Mouse (Mus musculus) skeletal muscle tissue, postnatal 0 days (tissue): Measurements from ENCODE around the gene Gm3239. TPM values are rescaled to one million over a fixed set of nuclear protein-coding genes. Genes with fewer than 3 reads are reported as not detected.

Experiments
- polyA plus RNA-seq: library from polyadenylated mRNA; unstranded; fragments of >200 nt; fragmentation: Nextera tagmentation; extraction: Ambion mirVana; gene quantifications from 2 replicates; pipeline ENCODE4 v1.2.1, GENCODE M21; 2015

Gene Gm3239
- polyA plus RNA-seq = not detected in 2 replicates

DNA sequence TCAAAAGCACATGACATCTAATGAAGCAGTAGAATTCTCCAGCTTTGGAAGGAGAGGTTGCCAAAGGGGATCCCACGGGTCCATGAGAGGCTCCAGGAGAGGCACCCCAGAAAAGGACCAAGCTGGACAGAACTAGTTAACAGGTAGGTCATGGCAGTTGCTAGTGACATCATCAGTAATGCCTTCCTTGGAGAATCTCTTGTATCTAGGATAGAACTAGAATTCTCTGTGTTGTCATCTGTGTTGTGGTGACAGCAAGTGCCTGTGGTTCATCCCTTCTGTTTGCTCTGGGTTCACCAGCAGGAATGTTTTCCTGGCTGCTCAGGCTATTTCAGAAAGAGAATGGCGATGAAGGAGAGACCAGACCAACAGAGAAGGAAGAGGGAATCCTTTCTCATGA lies at the start of gene Gm3239:
TSS of gene Gm3239 (plus strand) at position 301 of the 400 bp plus-strand sequence.

DNA sequence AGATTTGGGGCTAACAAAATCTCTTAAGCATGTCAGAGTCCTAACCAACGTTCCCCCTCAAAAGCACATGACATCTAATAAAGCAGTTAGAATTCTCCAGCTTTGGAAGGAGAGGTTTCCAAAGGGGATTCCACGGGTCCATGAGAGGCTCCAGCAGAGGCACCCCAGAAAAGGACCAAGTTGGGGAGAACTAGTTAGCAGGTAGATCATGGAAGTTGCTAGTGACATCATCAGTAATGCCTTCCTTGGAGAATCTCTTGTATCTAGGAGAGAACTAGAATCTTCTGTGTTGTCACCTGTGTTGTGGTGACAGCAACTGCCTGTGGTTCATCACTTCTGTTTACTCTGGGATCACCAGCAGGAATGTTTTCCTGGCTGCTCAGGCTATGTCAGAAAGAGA lies 31.9 kb upstream of the Gm3239 start, which contains the start of gene Gm8159:
TSS of gene Gm8159 (plus strand) at position 301 of the 400 bp plus-strand sequence.

DNA sequence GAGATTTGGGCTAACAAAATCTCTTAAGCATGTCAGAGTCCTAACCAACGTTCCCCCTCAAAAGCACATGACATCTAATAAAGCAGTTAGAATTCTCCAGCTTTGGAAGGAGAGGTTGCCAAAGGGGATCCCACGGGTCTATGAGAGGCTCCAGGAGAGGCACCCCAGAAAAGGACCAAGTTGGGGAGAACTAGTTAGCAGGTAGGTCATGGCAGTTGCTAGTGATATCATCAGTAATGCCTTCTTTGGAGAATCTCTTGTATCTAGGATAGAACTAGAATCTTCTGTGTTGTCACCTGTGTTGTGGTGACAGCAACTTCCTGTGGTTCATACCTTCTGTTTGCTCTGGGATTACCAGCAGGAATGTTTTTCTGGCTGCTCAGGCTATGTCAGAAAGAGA lies 44.9 kb downstream of the Gm3239 start, which contains the start of gene Gm7876:
TSS of gene Gm7876 (plus strand) at position 301 of the 400 bp plus-strand sequence.

Other genes starting within 250 kb of the Gm3239 start
- gene Gm3164, start 248.7 kb upstream of the Gm3239 start, polyA plus RNA-seq = not detected in 2 replicates
- not detected in 2 replicates for gene Gm3173, start 233.2 kb upstream of the Gm3239 start, polyA plus RNA-seq
- gene Gm3182, start 182.4 kb upstream of the Gm3239 start, polyA plus RNA-seq = not detected in 2 replicates
- gene Gm3047, start 108.8 kb upstream of the Gm3239 start, polyA plus RNA-seq = not detected in 2 replicates
- not detected in 2 replicates for gene Gm8159, start 31.8 kb upstream of the Gm3239 start, polyA plus RNA-seq
- gene Gm7876, start 45.0 kb downstream of the Gm3239 start, polyA plus RNA-seq = not detected in 2 replicates
- gene Gm3252, start 62.6 kb downstream of the Gm3239 start, polyA plus RNA-seq = 0.27 and 0.50 TPM in 2 replicates
- gene Gm9602, start 112.1 kb downstream of the Gm3239 start, polyA plus RNA-seq = not detected in 2 replicates
- not detected in 2 replicates for gene Gm3269, start 173.9 kb downstream of the Gm3239 start, polyA plus RNA-seq
- gene Gm3264, start 191.4 kb downstream of the Gm3239 start, polyA plus RNA-seq = 0.76 and 1.0 TPM in 2 replicates
- gene Gm3278, start 228.2 kb downstream of the Gm3239 start, polyA plus RNA-seq = not detected in 2 replicates